Mouse (Mus musculus): ENCODE results near the gene Depdc1b. TPM values are rescaled to one million over a fixed set of nuclear protein-coding genes. Genes with fewer than 3 reads are reported as not detected.

Depdc1b gene
- total RNA-seq (2021) = 1 to 10 TPM; 4.7 to 8.2 TPM

DNA sequence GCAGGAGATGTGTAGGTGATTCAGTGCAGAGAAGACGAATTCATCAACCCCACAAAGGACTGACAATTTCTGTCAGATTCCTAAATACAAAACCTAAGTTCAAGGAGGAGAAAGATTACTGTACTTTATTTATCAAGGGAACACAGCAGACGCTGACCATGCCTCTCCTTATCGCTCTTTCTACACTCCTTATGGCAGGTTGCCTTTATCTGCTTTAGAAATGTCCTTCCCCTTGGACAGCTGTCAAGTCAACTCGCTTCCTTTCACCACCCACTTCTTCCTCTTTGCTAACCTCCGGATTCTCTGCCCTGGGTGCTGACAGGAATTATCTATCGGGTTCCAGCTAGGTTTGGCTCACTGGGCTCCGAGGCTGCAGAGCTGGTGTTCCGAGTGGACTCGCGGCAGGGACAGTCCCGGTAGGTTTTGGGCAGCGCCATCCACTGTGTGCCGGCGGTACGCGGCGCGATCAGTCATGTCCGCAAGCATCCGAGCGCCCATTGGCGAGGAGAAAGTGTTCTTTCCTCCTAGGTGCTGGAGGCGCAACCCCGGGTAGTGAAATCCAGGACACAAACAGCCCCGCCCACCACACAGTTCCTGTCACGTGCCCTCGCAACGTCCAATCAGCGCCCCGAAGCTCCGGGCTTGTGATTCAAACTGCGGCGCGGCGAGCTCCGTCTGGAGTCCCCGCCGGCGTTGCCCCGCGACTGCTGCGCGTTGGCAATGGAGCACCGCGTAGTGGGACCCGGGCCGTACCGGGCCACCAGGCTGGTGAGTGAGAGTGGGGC, at the start of gene Depdc1b:
Gene Depdc1b (plus strand): TSS at position 631 of the 785 bp plus-strand sequence.
- DNase-seq = peak; percentile 97

- no peak for DNase-seq
Observed at GRCm38 (mm10) chr13:108267841-108268634, 48.1 kb upstream of the Depdc1b start.

DNA sequence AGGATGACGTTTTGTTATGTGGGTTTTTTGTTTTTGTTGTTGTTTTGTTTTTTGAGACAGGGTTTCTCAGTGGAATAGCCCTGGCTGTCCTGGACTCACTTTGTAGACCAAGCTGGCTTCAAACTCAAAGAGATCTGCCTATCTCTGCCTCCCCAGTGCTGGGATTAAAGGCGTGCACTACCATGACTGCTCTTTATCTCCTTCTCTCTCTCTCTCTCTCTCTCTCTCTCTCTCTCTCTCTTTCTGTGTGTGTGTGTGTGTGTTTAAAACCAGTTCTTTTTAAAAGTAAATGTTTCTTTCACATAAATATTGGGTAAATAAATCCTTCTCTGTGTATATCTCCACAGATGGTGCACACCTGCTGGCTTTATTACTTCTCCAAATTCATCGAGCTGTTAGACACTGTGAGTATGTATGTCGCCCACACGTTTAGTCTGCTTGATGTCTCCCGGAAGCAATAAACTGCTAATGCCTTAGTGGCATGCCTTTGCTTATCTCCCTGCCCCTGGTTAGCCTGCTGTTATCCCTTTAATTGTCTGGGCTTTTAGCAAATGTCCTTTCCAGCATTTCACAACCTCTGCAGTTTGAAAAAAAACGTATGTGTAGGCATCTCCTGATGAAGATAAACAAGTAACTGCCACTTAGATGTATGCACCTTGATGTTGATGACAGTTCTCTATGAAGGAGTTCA, 44.5 kb upstream of the Depdc1b start:
- no peak for DNase-seq

DNA sequence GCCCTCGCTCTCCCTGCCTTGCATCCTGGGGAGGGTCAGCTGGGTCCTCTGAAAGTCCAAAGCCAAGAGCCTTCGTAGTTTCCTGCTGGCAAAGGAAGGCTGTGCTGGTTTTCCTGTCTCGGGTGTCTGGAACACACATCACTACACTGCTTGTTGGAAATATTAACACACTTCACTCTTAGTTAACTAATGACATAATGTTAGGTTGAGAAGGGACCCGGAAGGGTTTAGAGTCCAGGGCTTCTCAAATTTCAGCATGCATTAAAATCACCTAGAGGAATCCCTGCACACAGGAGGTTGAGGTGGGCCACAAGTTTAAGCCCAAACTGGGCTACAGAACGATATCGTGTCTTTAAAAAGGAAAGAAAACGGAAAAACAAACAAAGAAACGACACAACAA, 43.8 kb upstream of the Depdc1b start:
- DNase-seq = no peak

DNA sequence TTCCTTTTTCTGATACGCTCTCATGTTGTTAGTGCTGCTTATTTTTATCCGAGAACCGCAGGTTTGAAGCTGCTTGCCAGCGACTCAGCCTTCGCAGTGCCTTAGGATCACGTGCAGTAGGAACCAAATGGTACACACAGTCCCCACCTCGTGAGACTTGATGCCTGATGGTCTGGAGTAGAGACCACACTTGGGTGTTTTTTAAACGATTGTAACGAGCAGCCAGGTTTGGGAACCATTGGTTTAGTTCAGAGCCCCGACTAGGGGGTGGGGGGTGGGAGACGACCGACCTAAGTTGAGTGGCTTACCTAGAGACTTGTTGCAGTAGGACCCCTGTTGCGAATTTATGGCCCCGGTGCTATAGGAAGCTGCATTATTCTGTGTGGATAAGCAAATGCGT, 43.1 kb upstream of the Depdc1b start:
- DNase-seq = no peak

- no peak for DNase-seq
Observed at GRCm38 (mm10) chr13:108273456-108273855, 42.7 kb upstream of the Depdc1b start.

DNA sequence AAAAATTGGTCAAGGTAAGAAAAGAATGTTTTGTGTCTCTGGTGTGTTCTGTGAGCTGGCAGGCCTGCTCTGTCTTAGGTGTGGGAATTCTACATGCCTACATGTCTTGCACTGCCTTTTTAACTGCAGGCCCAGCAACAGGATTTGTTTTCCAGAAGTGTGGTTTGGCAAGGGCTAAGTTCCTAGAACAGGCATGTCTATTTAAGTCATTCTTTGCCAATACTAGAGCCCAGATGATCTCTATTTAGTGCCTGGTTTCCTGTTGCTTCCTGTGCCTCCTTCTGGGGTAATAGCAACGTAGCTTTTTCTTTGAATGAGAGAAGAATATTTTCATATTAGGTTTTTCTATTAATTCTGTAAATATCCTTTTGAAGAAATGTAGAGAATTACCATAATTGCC, 39.6 kb upstream of the Depdc1b start:
- no peak for DNase-seq

DNA sequence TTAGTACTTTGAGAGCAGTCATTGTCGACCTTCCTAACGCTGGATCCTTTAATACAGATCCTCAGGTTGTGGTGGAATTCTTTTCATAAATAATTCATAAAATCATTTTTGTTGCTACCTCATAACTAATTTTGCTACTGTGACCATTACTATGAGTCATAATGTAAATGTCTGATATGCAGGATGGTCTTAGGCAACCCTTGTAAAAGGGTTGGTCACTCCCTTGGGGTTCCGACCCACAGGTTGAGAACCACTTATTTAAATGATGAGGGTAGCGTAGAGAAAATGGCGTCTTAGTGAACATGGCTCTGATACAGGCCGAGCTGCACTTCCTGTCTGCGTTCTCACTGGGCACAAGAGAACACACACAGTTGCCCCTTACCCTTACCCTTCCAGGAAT, 38.8 kb upstream of the Depdc1b start:
- DNase-seq = no peak

DNA sequence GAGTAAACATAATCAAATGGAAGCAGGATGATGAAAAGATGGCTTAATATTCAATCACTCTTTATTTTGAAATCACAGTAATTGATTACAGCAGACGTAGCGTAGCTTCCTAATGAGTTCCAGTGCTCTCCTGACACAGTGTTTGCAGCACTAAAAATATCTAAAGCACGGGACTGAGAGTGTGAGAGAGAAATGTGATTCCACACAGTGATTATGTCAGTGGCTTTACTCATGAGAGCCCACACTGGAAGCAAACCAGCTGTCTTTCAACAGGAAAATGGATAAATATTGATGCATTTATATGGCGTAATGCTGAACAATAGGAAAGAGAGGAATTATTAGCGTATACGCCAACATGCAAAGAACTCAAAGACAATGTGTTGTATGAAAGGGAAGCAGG, 37.5 kb upstream of the Depdc1b start:
- DNase-seq = no peak

- DNase-seq = no peak
Observed at GRCm38 (mm10) chr13:108284312-108284711, 31.8 kb upstream of the Depdc1b start.

GRCm38 (mm10) chr13:108287953-108288352, 28.2 kb upstream of the Depdc1b start:
- no peak for DNase-seq

GRCm38 (mm10) chr13:108289436-108289835, 26.7 kb upstream of the Depdc1b start:
- no peak for DNase-seq

DNA sequence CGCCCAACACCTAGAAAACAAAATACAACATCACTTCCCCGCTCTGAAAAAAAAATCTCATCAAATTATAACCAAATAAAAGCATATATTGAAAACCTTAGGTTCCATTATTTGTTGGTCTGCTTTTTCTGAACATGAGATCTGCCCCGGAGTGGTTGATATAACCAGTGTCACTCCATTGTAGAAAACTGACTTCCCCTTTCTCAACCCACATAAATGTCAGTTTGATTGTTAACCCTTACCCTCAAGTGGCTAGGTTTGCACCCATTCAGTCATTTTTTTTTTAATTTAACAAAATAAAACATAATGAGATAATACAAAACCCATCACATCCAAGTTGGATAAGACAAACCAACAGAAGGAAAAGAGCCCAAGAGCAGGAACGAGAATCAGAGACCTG, 25.8 kb upstream of the Depdc1b start:
- no peak for DNase-seq

DNA sequence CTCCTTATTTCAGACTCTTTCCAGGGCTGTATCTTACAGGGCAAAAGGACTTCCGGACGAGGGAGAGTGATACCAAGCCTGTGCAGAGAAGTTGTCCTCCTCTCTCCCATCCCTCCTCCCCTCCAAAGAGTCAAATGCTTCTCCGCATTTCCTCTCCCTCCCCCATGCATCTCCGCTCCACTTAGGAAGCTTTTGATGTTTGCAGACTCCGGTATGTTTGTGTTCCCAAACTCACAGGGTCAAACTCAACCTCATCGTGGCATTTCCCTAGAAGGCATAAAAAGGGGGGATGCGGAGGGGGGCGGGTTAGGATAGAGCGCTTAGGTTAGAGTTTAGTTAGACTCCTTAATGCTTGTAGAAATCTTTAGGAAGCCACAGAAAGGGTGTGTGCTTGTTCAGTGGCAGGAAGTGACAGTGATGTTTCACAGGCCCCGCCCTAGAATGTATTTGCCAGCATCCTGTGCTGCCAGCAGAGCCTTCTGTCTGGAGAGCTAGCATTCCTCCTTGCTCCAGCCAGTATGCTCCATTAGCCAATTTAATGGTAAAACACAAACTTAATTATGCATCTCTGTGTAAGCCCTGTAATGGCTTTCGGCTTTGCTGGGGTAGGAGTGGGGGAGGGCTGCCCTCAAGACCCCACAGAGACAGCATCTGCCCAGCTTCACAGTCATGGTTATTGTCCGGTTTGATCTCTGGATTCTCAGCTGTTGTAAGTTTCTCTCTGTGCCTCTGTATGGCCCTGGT, 18.6 kb upstream of the Depdc1b start:
- peak; percentile 56 for DNase-seq

GRCm38 (mm10) chr13:108298241-108298640, 17.9 kb upstream of the Depdc1b start:
- no peak for DNase-seq

GRCm38 (mm10) chr13:108300346-108300950, 15.7 kb upstream of the Depdc1b start:
- no peak for DNase-seq

DNA sequence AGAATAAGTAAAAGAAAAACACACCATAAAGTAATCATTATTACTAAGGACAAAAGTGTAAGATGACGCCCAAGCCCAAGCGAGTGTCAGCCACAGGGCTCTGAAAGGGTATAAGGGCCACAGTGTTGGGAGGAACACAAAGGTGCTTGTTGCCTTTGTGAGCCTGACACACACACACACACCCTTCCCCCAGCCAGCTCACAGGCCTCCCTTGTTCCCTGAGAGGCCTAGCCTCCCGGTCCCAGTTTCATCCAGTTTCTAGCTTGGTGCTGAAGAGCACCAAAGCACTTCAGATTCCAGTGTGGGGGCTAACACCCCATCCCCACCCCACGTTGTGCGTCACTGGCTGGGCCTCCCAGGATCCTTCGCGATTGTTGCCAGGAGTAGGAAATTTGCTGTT, 14.7 kb upstream of the Depdc1b start:
- no peak for DNase-seq

DNA sequence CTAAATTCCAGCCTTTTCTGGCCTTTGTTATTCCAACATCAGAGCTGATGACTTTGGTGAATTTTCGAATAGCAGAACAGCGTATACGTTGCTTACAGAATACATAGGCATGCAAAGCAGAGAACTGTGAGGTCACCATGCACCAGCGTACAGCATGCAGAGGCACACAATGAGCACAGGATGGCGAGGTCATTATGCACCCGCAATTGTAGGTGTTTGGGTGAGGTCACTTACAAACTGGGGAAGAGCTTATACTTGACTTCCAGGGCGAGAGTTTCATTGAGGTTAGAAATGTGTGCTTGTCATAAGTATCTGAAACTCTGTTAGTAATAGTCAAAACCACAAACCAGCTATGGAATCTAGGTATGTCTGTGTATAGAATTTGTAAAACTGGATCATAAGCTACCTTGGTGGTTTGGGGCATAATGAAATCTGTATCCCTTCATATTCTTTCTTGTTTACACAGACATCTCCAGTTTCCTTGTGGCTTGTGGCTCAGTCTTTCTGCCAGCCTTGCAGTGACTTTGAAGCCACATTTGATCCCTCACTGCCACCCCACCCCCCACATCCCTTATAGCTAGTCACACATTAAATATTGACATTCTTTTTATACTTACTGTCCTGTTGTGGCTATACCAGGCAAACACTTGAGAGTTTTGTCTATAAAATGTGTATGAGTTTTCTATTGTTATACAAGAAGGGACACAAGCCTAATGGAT, 13.0 kb upstream of the Depdc1b start:
- DNase-seq = no peak

DNA sequence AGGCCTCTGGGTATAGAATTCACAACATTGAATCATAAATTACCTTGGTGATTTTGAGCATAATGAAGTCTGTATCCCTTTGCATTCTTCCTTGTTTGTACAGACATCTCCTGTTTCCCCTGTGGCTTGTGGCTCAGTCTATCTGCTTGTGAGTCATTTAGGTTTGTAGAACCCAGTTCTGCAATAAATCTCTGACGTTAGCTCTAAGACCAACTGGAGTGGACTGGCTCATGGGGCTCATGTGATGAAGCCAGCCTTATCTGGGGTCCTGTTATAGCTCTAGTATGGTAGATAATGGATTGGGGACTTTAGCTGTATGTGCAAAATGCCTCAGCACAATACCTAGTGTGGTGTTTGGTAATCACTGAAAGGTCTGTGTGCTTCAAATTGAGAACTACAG, 12.3 kb upstream of the Depdc1b start:
- DNase-seq = no peak

- DNase-seq = no peak
Observed at GRCm38 (mm10) chr13:108304680-108305079, 11.5 kb upstream of the Depdc1b start.

GRCm38 (mm10) chr13:108316487-108316903, 363 bp downstream of the Depdc1b start:
- DNase-seq = peak; percentile 15

All from heart, postnatal 4 days (tissue).